9 mouse cellular contexts compared by ENCODE assay signal in genomic region chr2:104299160-104299559, GRCm38 (mm10).
A peak's percentile ranks its signal among the peaks of the same experiment; 100 is the strongest.
DNase-seq lines count a peak whose midpoint lies in the region; ATAC-seq and TF ChIP-seq lines count a peak whose summit lies in the region.
"Had no signal": no experiment of that assay in that cellular context is flagged by ENCODE, and none has a peak within 500 bp of the region (broad histone marks: within the 10 kb centered on the region; RNA-seq: fewer than 3 reads in every experiment).

No protein-coding gene starts in this region.

- no peak overlapping the region for H3K9ac ChIP-seq in heart, embryonic 11.5 days (ENCODE audit: low read depth, low read length)
- no peak overlapping the region for H3K9ac ChIP-seq in MEL (ENCODE audit: control insufficient read depth, low read depth, low read length, poor library complexity, severe bottlenecking)
- H3K9ac ChIP-seq in embryonic facial prominence, embryonic 11.5 days (replicated peaks; ENCODE audit: low read length) = no peak overlapping the region
- H3K9ac ChIP-seq in limb, embryonic 11.5 days (ENCODE audit: low read length) = no peak overlapping the region
- H3K9ac ChIP-seq: limb, embryonic 15.5 days had no signal

- H3K27ac ChIP-seq in heart, embryonic 11.5 days (ENCODE audit: low read depth, low read length) = no peak overlapping the region
- H3K27ac ChIP-seq in MEL (ENCODE audit: control insufficient read depth, low read depth, low read length) = no peak overlapping the region
- no peak overlapping the region for H3K27ac ChIP-seq in embryonic facial prominence, embryonic 11.5 days (replicated peaks; ENCODE audit: low read depth, low read length)
- H3K27ac ChIP-seq in limb, embryonic 11.5 days (replicated peaks; ENCODE audit: low read depth, low read length) = no peak overlapping the region
- H3K27ac ChIP-seq: limb, embryonic 15.5 days had no signal

- no peaks in the 10 kb centered on the region for H3K79me2 ChIP-seq in MEL (ENCODE audit: control insufficient read depth, insufficient read depth, low read length, poor library complexity)

- DNase-seq in heart, adult 8-10 months (ENCODE audit: low spot score) = peak; percentile 15
- peak; percentile 79 for DNase-seq in MEL (ENCODE audit: low read depth, low spot score)
- peak; percentile 92 for DNase-seq in embryonic facial prominence, embryonic 11.5 days (ENCODE audit: low spot score)
- peak; percentile 95 for DNase-seq in limb, embryonic 11.5 days (ENCODE audit: low spot score)
- DNase-seq in ovary, postnatal 10 days (ENCODE audit: low spot score) = peak; percentile 22
- no peak for DNase-seq in frontal cortex, postnatal 10 days (ENCODE audit: low spot score in 2 of 2)

- no peaks in the 10 kb centered on the region for H3K36me3 ChIP-seq in heart, embryonic 11.5 days (ENCODE audit: control insufficient read depth, insufficient read depth, low read length)
- H3K36me3 ChIP-seq in MEL (ENCODE audit: control insufficient read depth in 1 of 2, insufficient read depth in 2 of 2, low read length in 2 of 2) = no peaks in the 10 kb centered on the region
- no peaks in the 10 kb centered on the region for H3K36me3 ChIP-seq in embryonic facial prominence, embryonic 11.5 days (replicated peaks; ENCODE audit: control insufficient read depth, insufficient read depth, low read depth, low read length)
- H3K36me3 ChIP-seq in limb, embryonic 11.5 days (ENCODE audit: control insufficient read depth, insufficient read depth, low read length) = no peaks in the 10 kb centered on the region
- H3K36me3 ChIP-seq: limb, embryonic 15.5 days had no signal

- ATAC-seq in heart, embryonic 11.5 days (replicated peaks; ENCODE audit: insufficient number of reproducible peaks, low FRiP score, low TSS enrichment) = no peak
- no peak for ATAC-seq in embryonic facial prominence, embryonic 11.5 days (replicated peaks; ENCODE audit: insufficient number of reproducible peaks, low FRiP score, low TSS enrichment, low read depth)
- ATAC-seq in limb, embryonic 11.5 days (ENCODE audit: insufficient number of reproducible peaks, low FRiP score, low TSS enrichment, low read depth) = no peak
- ATAC-seq in megakaryocyte, adult 5-6 weeks (ENCODE audit: poor library complexity, severe bottlenecking) = no peak

- no peak for TF ChIP-seq POLR2A in MEL (IDR thresholded peaks at IDR 0.05; ENCODE audit: control insufficient read depth in 1 of 2, insufficient read depth in 1 of 2, low read depth in 1 of 2, low read length in 2 of 2, poor library complexity in 1 of 2)

- H3K4me2 ChIP-seq in heart, embryonic 11.5 days = no peak overlapping the region
- H3K4me2 ChIP-seq in embryonic facial prominence, embryonic 11.5 days (ENCODE audit: low read depth, low read length) = no peak overlapping the region
- H3K4me2 ChIP-seq in limb, embryonic 11.5 days (ENCODE audit: low read depth, severe bottlenecking) = no peak overlapping the region
- H3K4me2 ChIP-seq: limb, embryonic 15.5 days had no signal

- no peaks in the 10 kb centered on the region for H3K9me3 ChIP-seq in heart, embryonic 11.5 days (replicated peaks; ENCODE audit: control insufficient read depth, low read length)
- H3K9me3 ChIP-seq in MEL (replicated peaks; ENCODE audit: insufficient read depth, low read length) = no peaks in the 10 kb centered on the region
- no peaks in the 10 kb centered on the region for H3K9me3 ChIP-seq in embryonic facial prominence, embryonic 11.5 days (replicated peaks; ENCODE audit: control insufficient read depth, low read length)
- no peaks in the 10 kb centered on the region for H3K9me3 ChIP-seq in limb, embryonic 11.5 days (ENCODE audit: control insufficient read depth, low read length)
- H3K9me3 ChIP-seq: limb, embryonic 15.5 days had no signal

- no peaks in the 10 kb centered on the region for H3K27me3 ChIP-seq in heart, embryonic 11.5 days (ENCODE audit: control insufficient read depth, insufficient read depth, low read length)
- peaks cover 0 to 1% of the 10 kb centered on the region in 2 experiments; a peak in 2 of 4 replicates for H3K27me3 ChIP-seq in MEL (ENCODE audit: control insufficient read depth in 1 of 2, insufficient read depth in 2 of 2, low read length in 2 of 2)
- no peaks in the 10 kb centered on the region for H3K27me3 ChIP-seq in embryonic facial prominence, embryonic 11.5 days (ENCODE audit: control insufficient read depth, insufficient read depth, low read length)
- no peaks in the 10 kb centered on the region for H3K27me3 ChIP-seq in limb, embryonic 11.5 days (ENCODE audit: control insufficient read depth, insufficient read depth, low read length)
- H3K27me3 ChIP-seq: limb, embryonic 15.5 days had no signal

- no peak for TF ChIP-seq RAD21 in MEL (IDR thresholded peaks at IDR 0.05; ENCODE audit: low read depth, low read length)

- H3K4me3 ChIP-seq in heart, embryonic 11.5 days (ENCODE audit: low read depth, low read length) = no peak overlapping the region
- no peak overlapping the region for H3K4me3 ChIP-seq in MEL (ENCODE audit: control insufficient read depth in 1 of 2, insufficient read depth in 1 of 2, low read depth in 2 of 2, low read length in 2 of 2)
- H3K4me3 ChIP-seq in embryonic facial prominence, embryonic 11.5 days (ENCODE audit: low read depth, low read length) = no peak overlapping the region
- H3K4me3 ChIP-seq in limb, embryonic 11.5 days (ENCODE audit: low read depth, low read length) = no peak overlapping the region
- H3K4me3 ChIP-seq: limb, embryonic 15.5 days had no signal

- TF ChIP-seq CTCF in MEL (IDR thresholded peaks at IDR 0.05 in 2 of 3, conservative IDR thresholded peaks at IDR 0.05 in 1 of 3; ENCODE audit: control insufficient read depth in 1 of 3, insufficient read depth in 1 of 3, low read depth in 2 of 3, low read length in 3 of 3, poor library complexity in 1 of 3, severe bottlenecking in 1 of 3) = no peak

- WGBS in heart, embryonic 11.5 days (ENCODE audit: insufficient replicate concordance) = 20% methylated on average over 7 of the region's 7 CpGs
- WGBS in embryonic facial prominence, embryonic 11.5 days = 19% methylated on average over 7 of the region's 7 CpGs
- 18% methylated on average over 7 of the region's 7 CpGs for WGBS in limb, embryonic 11.5 days

- no peaks in the 10 kb centered on the region for H3K4me1 ChIP-seq in heart, embryonic 11.5 days (ENCODE audit: control insufficient read depth, insufficient read depth, low read length)
- no peaks in the 10 kb centered on the region for H3K4me1 ChIP-seq in MEL (ENCODE audit: control insufficient read depth in 1 of 2, insufficient read depth in 2 of 2, low read length in 2 of 2)
- no peaks in the 10 kb centered on the region for H3K4me1 ChIP-seq in embryonic facial prominence, embryonic 11.5 days (ENCODE audit: control insufficient read depth, insufficient read depth, low read length)
- no peaks in the 10 kb centered on the region for H3K4me1 ChIP-seq in limb, embryonic 11.5 days (ENCODE audit: control insufficient read depth, insufficient read depth, low read length)
- H3K4me1 ChIP-seq: limb, embryonic 15.5 days had no signal

- TF ChIP-seq EP300 in MEL (IDR thresholded peaks at IDR 0.05; ENCODE audit: low read depth in 1 of 2, low read length in 2 of 2) = no peak

TF ChIP-seq in MEL, 35 proteins besides CTCF, POLR2A, EP300 and RAD21:
- TF ChIP-seq MYC (IDR thresholded peaks at IDR 0.05; ENCODE audit: low read depth, low read length) (no peak), CHD1 (IDR thresholded peaks at IDR 0.05; ENCODE audit: low read depth, low read length) (no peak), SIN3A (IDR thresholded peaks at IDR 0.05; ENCODE audit: low read length) (peak; percentile 23; the same call in 1 of the 2 replicates)

Comparison
In these comparisons a context has a peak if more than half of its experiments do, and no peak if none do; other contexts are left out.
1. DNase-seq: peak in heart, adult 8-10 months (single experiment), MEL (single experiment), embryonic facial prominence, embryonic 11.5 days (single experiment), limb, embryonic 11.5 days (single experiment) and ovary, postnatal 10 days (single experiment); none in frontal cortex, postnatal 10 days (0 of 2).